Mouse (Mus musculus) spleen, postnatal 36 days (tissue): Measurements from ENCODE around the gene Snx32.
"Not testable (repeated sequence)": the region's sequence is repeated elsewhere in the genome, so short reads cannot be mapped to it uniquely, and the experiment has no call there.

Source experiments
- DNase-seq, 2 experiments: peaks; one replicate each; pipeline ENCODE4 v3.0.0; 2022; ENCODE audit warnings: low spot score in 2 of 2, mixed read lengths in 1 of 2

Gene Snx32

DNA sequence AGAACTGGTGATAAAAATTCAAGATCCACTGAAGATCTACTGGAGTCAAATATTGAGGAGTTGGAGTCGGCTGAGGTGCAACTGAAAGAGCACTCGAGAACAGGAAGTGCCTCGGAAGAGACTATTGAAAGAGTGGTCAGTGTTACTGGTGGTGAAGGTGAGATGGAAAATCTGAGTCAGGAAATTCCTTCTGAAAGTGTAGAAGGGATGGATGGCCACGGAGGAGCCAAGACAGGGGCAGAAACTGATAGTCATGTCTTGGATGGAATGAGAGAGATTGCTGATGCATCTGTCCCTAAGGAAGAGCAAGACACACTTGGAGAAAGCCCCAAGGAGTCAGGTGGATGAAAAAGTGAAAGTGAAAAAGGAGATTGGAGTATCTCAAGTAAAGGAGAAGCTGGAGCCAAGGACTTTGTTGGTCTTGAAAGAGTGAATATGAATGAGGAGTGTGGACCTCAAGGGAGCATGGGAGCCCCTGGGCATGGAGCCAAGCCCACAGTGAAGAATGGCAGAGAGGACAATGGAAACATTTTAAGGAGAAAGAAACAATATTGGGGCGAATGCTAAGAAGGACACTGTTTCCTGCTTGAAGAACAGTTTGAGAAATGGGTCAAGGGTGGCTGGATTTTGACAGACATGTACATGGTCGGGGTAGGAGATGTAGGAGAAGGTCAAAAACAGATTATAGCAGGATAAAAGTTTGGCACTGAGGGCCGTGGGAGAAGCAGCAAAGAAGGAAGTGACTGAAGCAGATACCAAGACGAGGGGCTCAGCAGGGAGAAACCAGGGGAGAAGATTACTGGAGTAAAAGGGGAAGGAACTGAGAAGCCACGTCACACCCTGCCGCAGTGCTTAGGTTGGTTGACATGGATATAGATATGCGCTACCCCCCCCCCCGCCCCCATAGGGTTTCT, 2.0 kb upstream of the Snx32 start:
- peak; percentile 61 to 70 for DNase-seq

DNA sequence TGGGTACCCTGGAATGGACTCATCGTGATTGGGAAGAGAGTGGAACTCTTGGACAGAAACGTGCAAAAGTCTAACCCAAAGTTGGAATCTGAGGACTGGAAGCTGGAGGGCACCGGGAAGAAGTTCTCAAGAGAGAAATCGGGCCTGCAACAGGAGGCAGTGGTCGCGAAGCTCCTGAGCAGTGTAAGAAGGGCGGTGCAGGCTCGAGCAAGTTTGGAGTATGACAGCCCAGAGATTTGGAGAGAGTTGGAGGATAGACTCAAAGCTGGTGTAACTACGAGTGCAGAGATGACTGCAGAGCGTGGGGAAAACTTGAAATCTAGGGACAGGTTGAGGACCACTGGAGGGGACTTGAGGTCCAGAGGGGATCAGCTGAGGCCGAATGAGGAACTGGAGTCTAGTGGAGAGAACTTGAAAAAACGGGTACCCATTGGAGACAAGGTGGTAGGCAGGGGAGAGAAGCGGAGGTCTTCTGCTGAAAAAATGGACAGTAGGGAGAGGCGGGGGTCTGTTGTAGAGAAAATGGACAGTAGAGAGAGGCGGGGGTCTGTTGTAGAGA, 815 bp upstream of the Snx32 start:
- DNase-seq = no peak

DNA sequence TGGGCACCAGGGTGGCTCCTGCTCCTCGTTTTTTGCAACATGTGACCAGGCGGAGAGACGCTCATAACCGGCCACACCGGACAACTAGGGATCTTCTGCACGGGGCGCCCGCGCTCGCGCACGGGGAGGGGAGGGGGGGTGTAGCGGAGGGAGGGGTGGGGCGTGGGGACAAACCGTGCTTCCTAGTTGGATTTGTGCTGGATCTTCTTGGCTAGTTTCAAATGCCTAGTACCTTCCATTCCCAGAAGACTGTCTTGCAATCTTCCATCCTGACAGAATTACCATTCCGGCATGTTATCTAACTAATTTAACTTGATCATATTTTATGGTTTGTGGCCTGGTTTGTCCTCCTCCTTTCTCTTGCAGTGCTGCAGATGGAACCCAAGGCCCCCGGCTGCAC, 6.7 kb downstream of the Snx32 start, which contains the start of gene 1700020D05Rik:
TSS of gene 1700020D05Rik (minus strand) at position 101 of the 400 bp plus-strand sequence.
- DNase-seq = no peak

DNA sequence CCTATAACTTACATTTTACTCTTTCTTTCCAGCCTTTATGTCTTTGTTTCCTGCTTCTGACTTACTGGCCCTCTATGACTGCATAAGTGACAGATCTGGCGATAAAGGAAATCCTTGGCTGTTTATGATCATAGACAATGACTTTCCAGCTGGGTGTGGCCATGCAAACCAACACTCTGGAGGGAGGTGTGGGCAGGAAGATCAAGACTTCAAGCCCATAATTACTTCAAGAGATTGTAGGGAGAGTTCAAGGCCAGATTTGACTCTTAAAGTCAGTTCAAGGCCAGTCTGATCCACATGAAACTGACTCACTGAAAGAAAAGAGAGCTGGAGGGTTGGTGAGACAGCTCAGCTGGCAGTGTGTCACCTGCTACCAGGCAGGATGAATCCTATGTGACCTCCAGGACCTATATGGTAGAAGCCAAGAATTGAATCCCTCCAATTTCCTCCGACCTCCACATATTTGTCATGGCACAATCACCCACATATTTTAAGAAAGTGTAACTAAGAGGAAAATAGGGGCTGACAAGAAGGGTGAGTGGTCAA, 9.9 kb downstream of the Snx32 start:
- DNase-seq = no peak

DNA sequence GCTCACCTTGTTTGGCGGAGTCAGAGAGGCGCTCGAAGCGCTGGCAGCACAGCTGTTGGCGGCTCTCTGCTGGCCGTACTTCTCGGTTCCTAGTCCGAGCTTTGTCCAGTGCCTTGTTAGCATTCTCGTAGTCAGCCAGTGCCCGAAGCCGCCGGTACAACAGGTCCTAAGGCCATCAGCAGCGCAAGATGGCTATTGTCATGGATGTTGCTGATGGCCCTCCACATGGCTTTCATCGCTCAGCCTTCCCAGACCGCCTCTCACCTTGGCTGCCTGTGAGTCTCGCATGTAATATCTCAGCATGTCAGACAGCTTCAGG, 14.3 kb downstream of the Snx32 start:
- DNase-seq = no peak

DNA sequence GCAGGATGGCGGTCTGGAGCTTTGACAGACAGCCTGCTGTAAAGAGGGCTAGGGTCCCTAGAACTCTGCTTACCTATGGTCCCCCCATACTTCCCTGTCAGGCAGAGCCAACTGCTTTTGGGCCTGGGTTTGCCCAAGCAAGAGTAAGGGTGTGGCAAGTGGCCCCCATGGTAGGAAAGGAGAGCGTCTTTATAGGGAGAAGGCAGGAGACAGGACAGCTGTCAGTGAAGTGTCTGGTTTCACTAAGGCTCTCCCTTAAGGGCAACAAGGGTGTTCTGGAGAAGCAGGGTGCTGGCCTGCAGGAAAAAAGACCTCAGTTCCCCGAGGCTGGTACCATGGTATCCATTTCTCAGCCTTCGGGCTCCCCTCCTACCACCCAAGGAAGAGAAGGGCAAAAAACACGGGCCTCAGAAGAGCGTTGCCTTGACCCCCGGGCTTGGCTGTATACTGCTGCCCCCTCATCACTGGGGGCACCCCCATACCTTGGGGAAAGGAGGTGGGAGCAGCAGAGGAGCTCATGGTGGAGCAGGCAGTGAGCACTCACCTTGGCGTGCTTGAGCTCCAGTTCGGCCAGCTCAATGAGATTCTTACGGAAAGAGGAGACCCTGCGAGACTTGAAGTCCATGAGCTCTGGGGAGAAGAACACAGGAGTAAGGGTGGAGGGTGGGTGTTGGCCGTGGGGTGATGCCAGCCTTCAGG, 14.8 kb downstream of the Snx32 start:
- DNase-seq = no peak

DNA sequence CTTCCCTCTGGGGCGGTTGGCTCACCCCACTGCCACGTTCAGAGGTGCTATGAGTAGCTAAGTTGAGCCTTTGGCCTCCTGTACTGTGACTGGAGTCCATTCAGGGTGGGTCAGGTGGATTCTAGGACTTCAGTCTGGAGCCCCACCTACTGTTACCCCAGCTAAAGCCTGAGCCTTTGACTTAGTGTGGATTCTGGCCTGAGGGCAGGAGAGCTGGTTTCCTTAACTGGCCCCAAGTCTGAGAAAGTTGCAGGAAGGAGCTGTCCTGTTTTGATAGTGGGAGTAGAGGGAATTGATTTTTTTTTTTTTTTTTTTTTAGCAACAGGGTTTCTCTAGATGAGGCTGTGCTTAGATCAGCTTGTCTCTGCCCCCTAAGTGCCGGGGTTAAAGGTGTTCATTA, 16.0 kb downstream of the Snx32 start:
- DNase-seq = no peak

DNA sequence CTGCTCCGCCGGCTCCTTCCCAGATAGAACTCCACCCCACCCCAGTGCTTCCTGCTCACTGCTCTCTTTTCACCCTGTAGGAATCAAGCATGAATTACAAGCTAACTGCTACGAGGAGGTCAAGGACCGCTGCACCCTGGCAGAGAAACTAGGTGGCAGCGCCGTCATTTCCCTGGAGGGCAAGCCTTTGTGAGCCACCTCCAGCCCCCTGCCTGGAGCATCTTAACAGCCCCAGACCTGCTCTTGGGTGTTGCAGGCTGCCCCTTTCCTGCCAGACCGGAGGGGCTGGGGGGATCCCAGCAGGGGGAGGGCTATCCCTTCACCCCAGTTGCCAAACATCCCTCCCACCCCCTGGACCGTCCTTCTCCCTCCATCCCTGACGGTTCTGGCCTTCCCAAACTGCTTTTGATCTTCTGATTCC, 17.0 kb downstream of the Snx32 start:
- not testable (repeated sequence) for DNase-seq

DNA sequence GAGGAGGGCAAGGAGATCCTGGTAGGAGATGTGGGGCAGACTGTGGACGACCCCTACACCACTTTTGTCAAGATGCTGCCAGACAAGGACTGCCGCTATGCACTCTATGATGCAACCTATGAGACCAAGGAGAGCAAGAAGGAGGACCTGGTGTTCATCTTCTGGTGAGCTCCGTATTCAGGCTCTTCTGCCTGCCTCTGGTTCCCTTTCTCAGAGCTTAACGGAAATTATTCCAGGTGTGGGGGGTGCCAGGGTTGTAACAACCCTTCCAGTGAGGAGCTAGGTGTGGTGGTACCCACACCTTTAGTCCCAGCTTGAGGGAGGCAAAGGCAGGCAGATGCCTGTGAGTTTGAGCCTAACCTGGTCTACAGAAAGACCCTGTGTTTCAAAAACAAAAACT, 17.7 kb downstream of the Snx32 start:
- DNase-seq = no peak

DNA sequence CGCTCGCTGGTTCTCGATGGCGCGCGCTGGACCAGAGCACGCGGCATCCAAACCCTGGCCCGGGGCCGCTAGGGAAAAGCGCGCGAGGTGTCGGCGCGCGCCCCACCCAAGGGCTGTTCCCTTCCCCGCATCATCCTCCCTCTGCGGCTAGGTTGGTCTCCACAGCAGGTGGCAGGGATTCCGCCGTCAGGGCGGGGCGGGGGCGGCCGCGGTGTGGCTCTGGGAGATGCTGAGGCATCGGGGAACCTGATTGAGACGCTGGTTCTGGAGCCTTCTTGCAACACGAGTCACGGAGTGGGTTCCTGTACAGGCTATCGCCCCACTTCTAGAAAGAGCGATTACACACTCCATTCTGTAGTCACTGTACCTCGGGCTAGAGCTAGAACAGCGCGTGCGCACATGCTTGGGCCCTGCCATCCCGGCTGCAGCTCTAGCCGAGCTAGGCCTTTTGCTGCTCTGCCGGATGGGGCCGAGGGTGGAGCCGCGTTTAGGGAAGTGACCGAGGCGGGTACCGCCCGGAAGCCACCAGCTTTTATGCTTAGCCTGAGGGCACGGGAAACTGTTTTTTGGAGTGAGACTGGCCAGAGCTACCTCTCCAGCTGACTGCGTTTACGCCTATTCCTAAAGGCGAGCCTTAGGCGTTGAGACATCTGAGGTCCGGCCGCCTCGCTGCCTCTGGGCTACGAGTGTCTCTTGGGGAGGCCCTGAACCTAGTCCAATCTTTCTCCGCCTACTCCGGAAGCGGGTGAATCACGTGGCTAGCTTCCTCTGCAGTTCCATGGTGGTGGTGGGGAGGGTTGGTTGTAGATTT, 19.2 kb downstream of the Snx32 start:
- peak; percentile 90 to 91 for DNase-seq

DNA sequence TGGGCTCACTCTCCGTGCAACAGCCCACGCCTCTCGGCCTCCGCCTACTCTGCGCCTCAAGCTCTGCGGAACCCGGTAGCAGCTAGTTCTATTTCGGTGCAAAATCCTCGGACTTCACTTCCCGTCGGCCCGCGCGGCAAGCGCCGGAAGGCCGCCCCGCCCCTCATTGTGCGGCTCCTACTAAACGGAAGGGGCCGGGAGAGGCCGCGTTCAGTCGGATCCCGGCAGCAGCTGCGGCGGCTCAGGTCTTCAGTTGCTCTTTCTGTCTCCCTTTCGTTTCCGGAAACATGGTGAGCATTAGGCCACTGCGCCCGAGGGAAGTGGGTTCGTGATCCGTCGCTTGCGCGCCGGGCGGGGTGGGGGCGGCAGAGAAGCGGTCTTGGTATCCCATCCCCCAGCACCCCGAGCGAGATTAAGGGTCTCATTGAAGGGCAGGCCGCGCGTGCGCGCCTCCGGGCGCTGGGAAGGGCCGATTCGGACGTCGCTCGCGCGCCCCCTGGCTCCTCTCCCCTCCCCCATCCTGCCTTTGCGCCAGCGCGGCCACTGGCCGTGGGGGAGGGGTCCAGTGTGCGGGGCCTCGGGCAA, 19.9 kb downstream of the Snx32 start, which contains the start of gene Cfl1:
TSS of gene Cfl1 (plus strand) at position 143 of the 585 bp plus-strand sequence.
- DNase-seq = peak; percentile 97

DNA sequence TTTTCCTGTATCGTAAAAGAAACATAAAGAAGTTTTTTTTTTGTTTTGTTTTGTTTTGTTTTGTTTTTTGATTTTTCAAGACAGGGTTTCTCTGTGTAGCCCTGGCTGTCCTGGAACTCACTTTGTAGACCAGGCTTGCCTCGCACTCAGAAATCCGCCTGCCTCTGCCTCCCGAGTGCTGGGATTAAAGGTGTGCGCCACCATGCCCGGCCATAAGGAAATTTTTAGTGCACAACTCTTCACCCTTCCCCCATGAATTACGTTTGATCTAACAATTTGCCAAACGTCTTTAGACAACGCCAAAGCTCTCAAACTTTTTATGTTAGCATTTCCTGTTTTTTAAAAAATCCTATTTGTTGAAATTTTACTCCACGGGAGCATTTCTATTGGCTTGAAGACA, 20.6 kb downstream of the Snx32 start:
- DNase-seq = not testable (repeated sequence)

DNA sequence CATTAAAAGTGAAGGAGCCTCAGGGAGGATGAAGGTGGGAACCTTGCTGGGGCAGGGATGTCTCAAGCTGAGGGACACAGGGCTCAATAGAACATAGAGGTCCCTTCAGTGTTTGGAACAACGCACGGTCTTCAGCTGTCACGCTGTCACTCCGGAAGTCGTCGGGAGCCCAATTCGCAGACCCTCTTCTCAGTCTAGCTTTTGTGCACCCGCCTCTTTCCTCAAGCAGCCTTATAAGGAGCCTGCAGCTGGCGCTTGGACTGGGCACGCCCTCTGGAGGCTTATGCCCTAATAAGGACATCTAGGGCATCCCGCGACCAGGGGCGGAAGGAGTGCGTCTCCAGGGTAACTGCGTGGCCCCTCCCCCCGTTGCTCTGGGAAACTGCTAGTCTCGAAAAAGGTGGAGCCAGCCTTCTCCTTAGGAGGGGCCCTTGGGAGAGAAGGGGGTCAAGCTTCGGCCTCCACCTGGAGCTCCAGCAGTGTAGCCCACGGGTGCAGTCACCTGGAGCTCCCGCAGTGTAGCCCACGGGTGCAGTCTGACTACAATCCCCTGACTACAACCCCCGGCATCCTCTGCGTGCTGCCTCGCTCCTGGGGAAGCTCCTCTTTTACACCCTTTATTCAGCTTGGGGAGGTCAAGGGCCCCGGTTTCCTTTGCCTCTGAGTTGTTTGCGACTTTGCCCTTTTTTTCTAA, 21.3 kb downstream of the Snx32 start:
- peak; percentile 98 to 99 for DNase-seq

DNA sequence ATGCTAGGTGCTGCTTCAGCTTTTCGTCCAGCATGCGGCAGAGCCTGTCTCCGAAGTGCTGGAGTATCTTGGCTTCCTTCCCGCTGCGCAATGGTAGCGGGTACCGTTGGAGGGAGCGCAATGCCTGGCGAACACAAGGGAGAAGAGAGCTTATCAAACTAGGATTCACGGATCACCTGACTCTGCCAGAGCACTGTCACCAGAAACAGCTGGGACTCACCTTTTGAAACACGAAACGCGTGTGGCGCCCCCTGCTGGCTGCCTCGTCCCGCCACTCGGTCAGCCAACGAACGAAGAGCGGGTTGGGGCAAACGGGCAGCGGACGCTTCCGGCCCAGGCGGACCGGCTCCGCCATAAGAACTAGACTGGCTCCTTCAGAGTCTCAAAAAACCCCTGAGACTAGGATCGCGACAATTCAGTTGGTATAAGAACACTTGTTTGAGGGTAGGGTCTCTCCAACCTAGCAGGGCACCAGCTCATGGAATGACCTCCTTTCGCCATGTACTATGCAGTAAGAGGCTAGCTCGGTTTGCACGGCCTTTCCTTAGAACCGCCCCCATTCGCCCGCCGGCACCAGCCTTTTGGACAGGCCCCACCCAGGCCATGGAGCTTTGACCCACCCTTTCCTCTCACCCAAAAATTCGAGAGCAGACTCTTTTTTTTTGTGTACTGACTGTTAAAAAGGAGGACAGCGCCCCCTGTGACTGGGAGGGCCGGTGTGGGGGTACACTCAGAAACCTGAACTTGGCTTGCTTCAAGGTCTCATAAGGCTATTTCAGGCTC, 22.4 kb downstream of the Snx32 start, which contains the start of gene Mus81:
TSS of gene Mus81 (minus strand) at position 635 of the 783 bp plus-strand sequence.
- peak; percentile 97 to 98 for DNase-seq

DNA sequence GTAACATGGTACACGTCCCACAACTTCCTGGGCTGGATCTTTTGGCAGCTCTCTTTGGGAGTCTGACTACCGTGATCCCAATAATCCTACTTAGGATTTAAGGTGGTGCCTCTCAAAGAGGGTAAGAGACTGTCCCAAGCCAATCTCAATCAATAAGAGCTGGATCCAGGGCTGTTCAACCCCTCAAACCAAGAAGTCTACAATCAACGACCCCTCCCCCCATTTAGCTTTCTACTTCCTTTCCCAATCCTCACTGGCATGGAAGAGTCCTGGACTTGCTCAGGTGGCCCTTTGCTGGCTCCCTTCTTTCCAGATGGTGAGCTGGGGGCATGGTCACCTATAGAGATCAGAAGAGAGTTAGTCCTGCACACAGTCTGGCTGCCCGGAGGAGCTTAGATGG, 23.6 kb downstream of the Snx32 start:
- no peak for DNase-seq

DNA sequence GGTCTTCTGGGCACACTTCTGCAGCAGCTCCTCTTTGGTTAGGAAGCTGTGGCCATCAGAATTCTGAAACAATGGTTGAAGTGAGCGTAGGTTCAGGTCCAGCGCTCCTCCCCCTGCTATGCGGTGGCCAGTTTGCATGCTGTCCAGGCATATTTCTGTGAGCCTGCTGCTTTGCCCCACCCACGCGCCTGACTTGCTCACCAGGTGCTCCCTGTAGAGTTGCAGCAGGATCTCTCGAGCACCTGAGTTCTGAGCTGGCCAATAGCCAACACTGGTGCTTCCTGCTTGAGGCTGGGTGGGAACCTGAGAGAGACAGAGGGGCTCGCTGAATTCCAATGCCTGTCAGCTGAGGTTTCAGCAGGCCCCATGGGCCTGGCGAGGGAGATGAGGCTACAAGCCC, 24.1 kb downstream of the Snx32 start:
- no peak for DNase-seq

DNA sequence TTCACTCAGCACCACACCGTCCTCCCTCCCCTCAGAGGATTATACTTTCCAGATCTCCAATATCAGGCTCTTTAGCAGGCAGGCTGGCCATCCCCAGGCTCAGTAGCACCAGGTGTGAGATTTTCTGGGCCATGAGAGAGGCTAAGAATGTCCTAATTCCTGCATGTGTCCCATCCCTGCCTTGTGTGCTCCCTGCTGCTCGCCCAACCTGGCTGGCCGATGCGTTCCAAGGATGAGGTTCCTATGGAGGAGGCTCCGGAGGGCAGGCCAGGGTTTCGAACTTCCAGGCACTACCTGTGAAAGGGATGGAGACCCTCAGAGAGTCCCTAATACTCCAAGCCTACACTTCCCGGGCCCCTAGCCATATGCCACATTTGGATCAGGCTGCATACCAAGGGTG, 24.5 kb downstream of the Snx32 start:
- no peak for DNase-seq

DNA sequence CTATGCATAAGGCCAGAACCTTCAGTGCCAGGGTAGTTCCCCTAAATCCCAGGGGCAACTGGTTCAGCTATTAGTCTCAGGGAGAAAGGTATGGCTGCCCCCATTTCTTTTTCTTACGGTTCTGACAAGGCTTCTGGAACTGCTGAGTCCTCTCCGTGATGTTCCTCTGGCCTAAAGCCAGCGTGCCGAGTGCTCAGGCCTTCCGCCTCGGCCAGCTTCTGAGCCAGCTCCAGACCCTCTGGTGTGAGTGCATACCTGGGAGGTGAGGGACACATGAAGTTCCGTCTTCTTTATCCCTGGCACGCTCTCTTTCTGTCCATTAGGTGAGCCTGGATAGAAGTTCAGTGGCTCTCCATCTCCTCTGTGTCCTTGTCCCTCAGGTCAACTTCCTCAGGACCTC, 25.0 kb downstream of the Snx32 start:
- DNase-seq = no peak

DNA sequence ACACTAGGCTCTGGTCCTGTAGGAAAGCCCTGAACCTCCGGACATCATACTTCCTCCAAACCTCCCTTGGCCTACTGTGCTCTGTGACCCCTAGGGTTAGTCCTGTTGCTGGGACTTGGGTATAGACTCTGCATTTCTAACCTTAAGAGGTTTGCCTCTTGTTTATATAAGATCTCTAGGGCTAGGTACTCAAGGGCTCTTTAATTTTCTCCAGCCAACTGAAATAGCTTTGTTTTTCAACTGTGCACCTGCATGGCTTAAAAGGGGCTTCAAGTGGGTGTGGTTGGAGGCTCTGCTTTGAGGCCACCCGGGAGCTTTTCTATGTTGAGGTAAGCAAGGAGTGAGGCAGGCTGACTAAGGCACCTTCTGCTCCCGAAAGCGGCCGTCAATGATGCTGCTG, 25.8 kb downstream of the Snx32 start:
- DNase-seq = no peak
